Mouse (Mus musculus) lung, embryonic 16.5 days (tissue): ENCODE measurements around the gene Smyd4. TPM values are rescaled to one million over a fixed set of nuclear protein-coding genes. Genes with fewer than 3 reads are reported as not detected.

Experiments used
- ATAC-seq: fragments of 200-750 bp; cut with Nextera tagmentation; 2 replicates; pipeline ENCODE4 v1.8.0; 2017; ENCODE audit warnings: low read depth, mild to moderate bottlenecking, moderate library complexity
- H3K27ac ChIP-seq: fragments of 300-500 bp; sonication (generic); 2 replicates; pipeline ENCODE4 v1.5.1; 2014; ENCODE audit warnings: mild to moderate bottlenecking, control low read depth, low read length
- H3K27me3 ChIP-seq: fragments of 300-500 bp; sonication (generic); 2 replicates; pipeline ENCODE4 v1.6.1; 2014; ENCODE audit warnings: low read depth, low read length, mixed read lengths; ENCODE audit not compliant: control insufficient read depth, insufficient read depth
- H3K36me3 ChIP-seq: fragments of 300-500 bp; sonication (generic); 2 replicates; pipeline ENCODE4 v1.6.1; 2014; ENCODE audit warnings: low read length; ENCODE audit not compliant: control insufficient read depth, insufficient read depth
- H3K4me1 ChIP-seq: fragments of 300-500 bp; sonication (generic); replicated peaks from 2 replicates; pipeline ENCODE4 v1.6.1; 2014; ENCODE audit warnings: low read length, mixed read lengths; ENCODE audit not compliant: control insufficient read depth, insufficient read depth
- H3K4me2 ChIP-seq: fragments of 300-500 bp; sonication (generic); 2 replicates; pipeline ENCODE4 v1.6.1; 2014; ENCODE audit warnings: low read depth, low read length, control low read depth
- H3K4me3 ChIP-seq: fragments of 300-500 bp; sonication (generic); 2 replicates; pipeline ENCODE4 v1.5.1; 2014; ENCODE audit warnings: mild to moderate bottlenecking, low read length, control low read depth
- H3K9ac ChIP-seq: fragments of 300-500 bp; sonication (generic); 2 replicates; pipeline ENCODE4 v1.6.1; 2014; ENCODE audit warnings: low read length, control low read depth
- H3K9me3 ChIP-seq: fragments of 300-500 bp; sonication (generic); 2 replicates; pipeline ENCODE4 v1.6.1; 2016; ENCODE audit warnings: low read length; ENCODE audit not compliant: control insufficient read depth
- WGBS: fragments of 180-500 bp; shearing (Covaris S2); extraction: QIAGEN DNeasy Blood & Tissue Kit; methylation state at CpG from one replicate; pipeline ENCODE4 v1.1.7; 2014; 5-methylcytosine and 5-hydroxymethylcytosine counted together
- polyA plus RNA-seq: library from polyadenylated mRNA; unstranded; fragments of >200 nt; fragmentation: Nextera tagmentation; extraction: Ambion mirVana; gene quantifications from 2 replicates; pipeline ENCODE4 v1.2.1, GENCODE M21; 2015

The Smyd4 gene
- polyA plus RNA-seq, 1 experiment from 2014 or later: 16.9 TPM

- Histone ChIP-seq H3K36me3 (no peaks in the 10 kb centered on the region), H3K4me3 (no peak overlapping the region), H3K9me3 (no peaks in the 10 kb centered on the region), H3K4me2 (no peak overlapping the region), H3K9ac (no peak overlapping the region), H3K27me3 (no peaks in the 10 kb centered on the region), H3K27ac (no peak overlapping the region), H3K4me1 (no peaks in the 10 kb centered on the region)
- no peak for ATAC-seq
- 76% methylated on average over 13 of the region's 13 CpGs for WGBS
Measured at GRCm38 (mm10) chr11:75438194-75438593, 90.0 kb downstream of the Smyd4 start.

GRCm38 (mm10) chr11:75438804-75439203 is 90.6 kb downstream of the Smyd4 start:
- ATAC-seq: no peak
- H3K9me3 ChIP-seq: no peaks in the 10 kb centered on the region

DNA sequence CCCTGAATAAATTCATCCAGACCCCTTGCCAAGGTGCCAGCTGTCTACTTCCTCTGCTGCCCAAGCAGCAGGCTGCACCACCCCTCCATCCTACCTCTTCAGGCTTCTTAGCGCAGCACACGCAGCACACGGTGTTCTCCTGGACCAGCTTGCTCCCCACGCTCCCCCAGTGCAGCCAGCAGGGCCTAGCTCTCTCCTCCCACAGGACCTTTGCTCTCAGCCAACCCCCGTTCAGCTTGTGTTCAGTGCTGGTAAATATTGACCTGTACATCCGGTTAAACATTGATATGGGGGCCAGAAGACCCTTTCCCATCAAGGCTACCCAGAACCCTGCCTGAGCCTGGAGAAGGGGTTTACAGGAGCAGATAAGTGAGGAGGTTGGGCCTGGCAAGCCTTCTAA is 91.1 kb downstream of the Smyd4 start, which contains the start of gene Serpinf2:
Serpinf2 (minus strand) TSS at position 229 of the 400 bp plus-strand sequence.
- no peaks in the 10 kb centered on the region for H3K4me1 ChIP-seq
- no peak within 1 kb of the TSS for H3K4me2 ChIP-seq
- no peak within 1 kb of the TSS for H3K9ac ChIP-seq
- 61% methylated on average over 6 of the region's 6 CpGs for WGBS
- H3K4me3 ChIP-seq: no peak within 1 kb of the TSS
- no peaks in the 10 kb centered on the region for H3K9me3 ChIP-seq
- H3K36me3 ChIP-seq: no peaks in the 10 kb centered on the region
- H3K27me3 ChIP-seq: no peaks in the 10 kb centered on the region
- ATAC-seq: no peak
- no peak within 1 kb of the TSS for H3K27ac ChIP-seq

More at GRCm38 (mm10) chr11:75438804-75439203, 90.6 kb downstream of the Smyd4 start:
- no peaks in the 10 kb centered on the region for H3K36me3 ChIP-seq
- no peak overlapping the region for H3K27ac ChIP-seq
- WGBS: 90% methylated on average over 3 of the region's 3 CpGs
- no peak overlapping the region for H3K4me3 ChIP-seq
- H3K9ac ChIP-seq: no peak overlapping the region
- no peaks in the 10 kb centered on the region for H3K27me3 ChIP-seq
- no peaks in the 10 kb centered on the region for H3K4me1 ChIP-seq
- H3K4me2 ChIP-seq: no peak overlapping the region

- Histone ChIP-seq H3K4me1 (no peaks in the 10 kb centered on the region), H3K9ac (no peak overlapping the region), H3K4me2 (no peak overlapping the region), H3K27me3 (no peaks in the 10 kb centered on the region), H3K9me3 (no peaks in the 10 kb centered on the region), H3K27ac (no peak overlapping the region), H3K36me3 (no peaks in the 10 kb centered on the region), H3K4me3 (no peak overlapping the region)
- 85% methylated on average over 3 of the region's 3 CpGs for WGBS
- ATAC-seq: no peak
Measured at GRCm38 (mm10) chr11:75439951-75440350, 91.7 kb downstream of the Smyd4 start.

DNA sequence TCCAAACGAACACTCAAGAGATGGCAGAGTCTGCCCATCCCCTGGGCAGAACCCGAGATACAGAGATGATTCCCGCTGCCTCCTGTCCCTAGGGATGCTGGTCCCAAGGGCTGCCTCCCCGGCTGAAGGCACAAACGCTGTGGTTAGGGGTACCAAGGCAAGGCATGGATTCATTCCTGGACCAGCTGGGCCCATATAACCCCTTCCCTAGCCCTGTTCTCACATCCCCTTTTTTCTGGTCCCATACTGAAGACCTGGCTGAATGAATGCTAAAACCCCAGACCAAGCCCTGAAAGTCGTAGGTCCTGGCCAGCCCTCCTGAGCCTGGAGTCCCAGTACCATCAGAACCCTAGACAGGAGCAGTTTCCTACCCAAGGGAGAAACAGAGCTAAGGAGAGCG is 92.8 kb downstream of the Smyd4 start:
- H3K27me3 ChIP-seq: no peaks in the 10 kb centered on the region
- H3K4me1 ChIP-seq: no peaks in the 10 kb centered on the region
- no peak overlapping the region for H3K27ac ChIP-seq
- H3K9ac ChIP-seq: no peak overlapping the region
- no peak for ATAC-seq
- no peak overlapping the region for H3K4me2 ChIP-seq
- H3K36me3 ChIP-seq: no peaks in the 10 kb centered on the region
- WGBS: 79% methylated on average over 7 of the region's 7 CpGs
- no peak overlapping the region for H3K4me3 ChIP-seq
- no peaks in the 10 kb centered on the region for H3K9me3 ChIP-seq

DNA sequence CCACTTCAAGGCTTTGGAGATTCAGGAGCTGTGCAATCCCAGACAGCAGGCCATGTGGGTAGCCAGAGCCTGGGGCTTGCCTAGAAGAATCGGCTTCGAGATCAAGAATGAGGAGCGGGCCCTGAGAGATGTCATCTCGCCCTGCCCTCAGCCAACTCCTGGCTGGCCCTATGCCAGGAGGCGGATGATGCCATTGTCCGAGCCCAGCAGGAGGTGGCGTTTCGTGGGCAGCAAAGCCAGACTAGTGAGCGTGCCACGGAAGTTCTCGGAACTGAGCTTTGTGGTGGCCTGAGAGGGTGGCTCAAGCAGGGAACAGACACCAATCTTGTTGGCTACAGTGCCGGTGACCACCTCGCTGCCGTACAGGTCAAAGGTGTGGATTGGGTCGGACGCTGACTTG is 93.4 kb downstream of the Smyd4 start:
- no peaks in the 10 kb centered on the region for H3K36me3 ChIP-seq
- H3K4me2 ChIP-seq: no peak overlapping the region
- ATAC-seq: no peak
- WGBS: 85% methylated on average over 16 of the region's 16 CpGs
- no peak overlapping the region for H3K9ac ChIP-seq
- no peaks in the 10 kb centered on the region for H3K9me3 ChIP-seq
- H3K4me3 ChIP-seq: no peak overlapping the region
- H3K27me3 ChIP-seq: no peaks in the 10 kb centered on the region
- H3K4me1 ChIP-seq: no peaks in the 10 kb centered on the region
- no peak overlapping the region for H3K27ac ChIP-seq

DNA sequence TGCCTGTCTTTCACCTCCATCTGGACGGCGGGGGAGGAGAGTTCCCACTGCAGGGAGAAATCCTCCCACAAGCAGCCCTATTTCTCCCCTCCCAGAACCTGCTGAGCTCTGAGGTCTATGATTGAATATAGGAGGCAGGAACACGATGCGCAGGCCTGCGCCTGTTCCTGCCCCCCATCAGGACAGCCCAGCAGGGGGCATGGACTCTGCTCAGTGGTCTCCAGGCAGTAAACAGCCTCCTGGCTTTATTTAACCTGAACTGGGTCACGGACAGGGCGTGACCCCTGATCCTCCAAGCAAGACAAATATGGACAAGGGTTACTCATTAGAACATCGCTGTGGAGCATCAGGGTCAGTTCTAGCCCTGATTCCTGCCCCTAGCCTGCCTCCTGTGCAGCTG is 95.5 kb downstream of the Smyd4 start:
- Histone ChIP-seq H3K4me2 (no peak overlapping the region), H3K4me1 (no peaks in the 10 kb centered on the region), H3K36me3 (peaks cover 3% of the 10 kb centered on the region; the same call in 1 of the 2 replicates), H3K4me3 (no peak overlapping the region), H3K9ac (no peak overlapping the region), H3K27ac (no peak overlapping the region), H3K9me3 (no peaks in the 10 kb centered on the region), H3K27me3 (no peaks in the 10 kb centered on the region)
- 59% methylated on average over 8 of the region's 8 CpGs for WGBS
- no peak for ATAC-seq

DNA sequence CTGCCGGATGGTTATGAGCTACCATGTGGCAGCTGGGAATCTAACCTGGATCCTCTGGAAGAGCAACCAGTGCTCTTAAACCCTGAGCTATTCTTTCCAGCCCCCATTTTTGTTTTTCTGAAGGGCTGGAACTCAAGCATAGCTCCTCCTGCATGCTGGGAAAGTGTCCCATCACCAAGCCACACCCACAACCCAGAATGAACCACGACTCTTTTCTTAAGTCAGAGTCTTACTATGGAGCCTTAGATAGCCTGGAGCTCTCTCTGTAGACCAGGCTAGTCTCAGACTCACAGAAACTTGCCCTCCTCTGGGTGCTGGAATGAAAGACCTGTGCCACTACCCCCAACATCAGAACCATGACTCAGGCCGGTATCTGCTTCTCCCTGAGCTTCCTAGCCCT is 100.3 kb downstream of the Smyd4 start:
- no peak overlapping the region for H3K4me3 ChIP-seq
- H3K36me3 ChIP-seq: peaks cover 5% of the 10 kb centered on the region; the same call in 1 of the 2 replicates
- no peak overlapping the region for H3K27ac ChIP-seq
- H3K4me1 ChIP-seq: peaks cover 5% of the 10 kb centered on the region
- no peaks in the 10 kb centered on the region for H3K27me3 ChIP-seq
- H3K4me2 ChIP-seq: no peak overlapping the region
- H3K9ac ChIP-seq: no peak overlapping the region
- WGBS: 62% methylated on average over 3 of the region's 3 CpGs
- H3K9me3 ChIP-seq: no peaks in the 10 kb centered on the region
- no peak for ATAC-seq

- 65% methylated on average over 7 of the region's 7 CpGs for whole genome bisulfite sequencing
- Histone ChIP-seq H3K27me3 (no peaks in the 10 kb centered on the region), H3K4me3 (no peak overlapping the region), H3K36me3 (peaks cover 5% of the 10 kb centered on the region; the same call in 1 of the 2 replicates), H3K4me1 (peaks cover 9% of the 10 kb centered on the region), H3K9ac (no peak overlapping the region), H3K4me2 (no peak overlapping the region), H3K9me3 (no peaks in the 10 kb centered on the region), H3K27ac (no peak overlapping the region)
- no peak for ATAC-seq
Measured at GRCm38 (mm10) chr11:75449695-75450094, 101.5 kb downstream of the Smyd4 start.
